Mouse (Mus musculus) adipose tissue, adult 10 weeks (tissue): ENCODE results near the gene Gpc6. TPM values are rescaled to one million over a fixed set of nuclear protein-coding genes. Genes with fewer than 3 reads are reported as not detected.

Experiments
- polyA plus RNA-seq: library from polyadenylated mRNA; stranded (reverse); fragments of 350-450 nt; fragmentation: Illumina TruSeq; extraction: RNeasy Lipid Tissue Mini Kit (QIAGEN cat#74804); gene quantifications from one replicate; pipeline ENCODE4 v1.2.3, GENCODE M21; 2014; ENCODE audit warnings: low read depth, low replicate concordance

Gene Gpc6
- 4.9 TPM for polyA plus RNA-seq

GRCm38 (mm10) chr14:116924876-116925601, at the start of gene Gpc6:
Gene Gpc6, plus strand, starts transcription at chr14:116925315.

